Mouse (Mus musculus) hematopoietic stem cell, adult 5-6 weeks (primary cell): ENCODE measurements around the gene Epha6. TPM values are rescaled to one million over a fixed set of nuclear protein-coding genes. Genes with fewer than 3 reads are reported as not detected.
"Not testable (repeated sequence)": the region's sequence is repeated elsewhere in the genome, so short reads cannot be mapped to it uniquely, and the experiment has no call there.

Experiments
- ATAC-seq, 2 experiments: fragments of 125-278 bp in 1 of 2; replicated peaks in 1 of 2; 2 replicates each; pipeline ENCODE4 v1.8.0; 2016 to 2017; ENCODE audit warnings: inconsistent platforms in 2 of 2, mild to moderate bottlenecking in 2 of 2, moderate number of reproducible peaks in 2 of 2, low read depth in 1 of 2, moderate TSS enrichment in 1 of 2; ENCODE audit not compliant: low FRiP score in 2 of 2, poor library complexity in 2 of 2, severe bottlenecking in 2 of 2, insufficient read depth in 1 of 2, low TSS enrichment in 1 of 2
- total RNA-seq: library from RNA; stranded (forward); fragments of 172-1452, 232-1000 nt; gene quantifications from 2 replicates; pipeline ENCODE4 v1.2.3, GENCODE M21; 2017

Epha6 gene
- total RNA-seq, 1 experiment from 2014 or later: not detected

DNA sequence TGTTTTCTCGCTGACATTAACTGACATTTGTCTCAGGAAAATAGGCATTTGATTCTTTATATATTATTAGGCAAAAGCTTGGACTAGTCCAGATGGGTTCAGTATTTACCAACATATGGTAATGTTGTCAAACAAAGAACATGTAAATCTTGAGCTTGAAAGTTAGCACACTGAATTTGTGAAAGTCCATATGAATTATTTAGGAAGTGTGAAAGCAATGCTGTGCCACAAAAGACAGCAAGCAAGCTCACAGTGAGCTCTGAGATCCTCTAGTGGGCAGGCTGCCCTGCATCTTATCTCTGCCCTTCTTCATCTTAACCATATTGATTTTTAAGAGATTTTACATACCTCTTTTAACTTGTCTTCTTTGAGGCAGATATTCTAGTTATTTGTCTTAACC lies 510.0 kb downstream of the Epha6 start:
- ATAC-seq: no peak

DNA sequence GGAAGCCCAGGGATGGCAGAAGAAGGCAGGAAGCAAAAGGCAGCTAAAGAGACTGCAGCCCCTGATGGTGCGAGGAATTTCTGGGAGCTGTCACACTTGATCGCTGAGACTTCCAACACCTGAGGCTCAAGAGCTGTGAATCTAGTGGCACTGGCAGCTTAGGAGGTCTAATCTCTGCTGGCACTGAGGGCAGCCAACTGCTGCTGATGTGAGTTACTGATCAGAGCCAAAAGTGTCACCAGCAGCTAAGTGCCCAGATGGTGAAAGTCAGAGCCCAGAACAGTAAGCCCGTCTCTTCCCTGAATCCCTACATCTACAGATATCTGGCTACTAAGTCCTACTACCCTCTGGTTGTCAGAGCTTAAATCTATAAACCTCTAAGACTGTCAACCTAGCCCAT lies 518.4 kb downstream of the Epha6 start:
- no peak for ATAC-seq

DNA sequence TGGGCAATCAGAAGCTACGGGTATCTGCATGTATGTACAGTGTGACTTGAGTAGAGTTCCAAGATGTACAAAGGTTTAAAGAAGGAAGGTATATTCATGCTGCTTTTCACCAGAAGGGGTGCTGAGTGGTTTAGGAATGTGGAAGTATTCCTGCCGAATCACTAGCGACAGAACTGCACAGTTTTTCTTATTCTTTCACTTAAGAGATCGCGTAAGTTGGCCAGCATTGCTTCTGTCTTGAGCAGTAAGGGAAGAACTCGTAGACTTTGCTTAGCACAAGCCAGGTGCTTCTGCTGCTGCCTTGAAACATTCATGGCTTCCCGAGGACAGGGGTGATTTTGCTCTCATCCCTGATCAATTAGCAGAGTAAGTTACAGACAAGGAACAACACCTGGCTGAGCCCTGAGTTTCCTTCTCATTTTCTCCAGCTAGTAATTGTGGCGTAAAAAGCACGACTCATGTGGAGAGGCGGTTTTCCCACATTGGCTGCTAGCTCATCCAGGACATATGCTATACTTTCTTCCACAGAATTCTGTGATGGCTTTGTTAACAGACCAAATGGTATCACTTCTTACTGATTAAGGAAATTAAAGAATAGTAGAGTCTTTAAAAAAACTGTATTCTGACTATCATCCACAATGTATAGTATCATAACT lies 534.7 kb downstream of the Epha6 start:
- ATAC-seq: no peak

DNA sequence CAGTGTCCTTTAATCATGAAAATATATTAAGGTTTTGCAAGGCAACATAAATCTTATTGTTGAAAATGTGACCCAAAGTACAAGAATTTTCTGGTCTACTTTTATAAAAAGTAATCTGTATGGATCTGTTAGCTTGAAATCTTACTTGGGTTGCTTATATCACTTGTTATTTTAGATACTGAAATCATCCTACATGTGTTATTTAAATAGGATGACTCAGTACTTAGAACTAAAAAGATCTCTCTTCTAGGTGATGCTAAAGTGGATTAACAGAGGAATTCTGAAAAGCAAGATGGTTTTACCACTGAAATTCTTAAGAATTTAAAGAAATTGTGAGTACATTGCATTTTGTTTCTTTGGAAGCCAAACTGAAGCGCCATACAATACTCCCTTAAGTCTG lies 561.5 kb downstream of the Epha6 start:
- no peak for ATAC-seq

DNA sequence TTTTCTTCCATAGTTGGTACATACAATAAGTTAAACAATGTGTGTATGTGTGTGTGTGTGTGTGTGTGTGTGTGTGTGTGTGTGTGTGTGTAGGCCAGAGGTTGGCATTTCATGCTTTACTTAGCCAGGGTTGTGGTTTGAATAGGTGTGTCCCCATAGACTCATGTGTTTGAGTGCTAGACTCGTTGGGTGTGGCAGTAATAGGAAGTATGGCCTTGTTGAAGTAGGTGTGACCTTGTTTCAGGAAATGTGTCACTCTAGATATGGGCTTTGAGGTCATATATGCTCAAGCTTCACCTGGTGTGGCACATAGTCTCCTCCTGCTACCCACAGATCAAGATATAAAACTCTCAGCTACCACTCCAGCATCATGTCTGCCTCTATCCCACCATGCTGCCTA lies 577.0 kb downstream of the Epha6 start:
- no peak for ATAC-seq

DNA sequence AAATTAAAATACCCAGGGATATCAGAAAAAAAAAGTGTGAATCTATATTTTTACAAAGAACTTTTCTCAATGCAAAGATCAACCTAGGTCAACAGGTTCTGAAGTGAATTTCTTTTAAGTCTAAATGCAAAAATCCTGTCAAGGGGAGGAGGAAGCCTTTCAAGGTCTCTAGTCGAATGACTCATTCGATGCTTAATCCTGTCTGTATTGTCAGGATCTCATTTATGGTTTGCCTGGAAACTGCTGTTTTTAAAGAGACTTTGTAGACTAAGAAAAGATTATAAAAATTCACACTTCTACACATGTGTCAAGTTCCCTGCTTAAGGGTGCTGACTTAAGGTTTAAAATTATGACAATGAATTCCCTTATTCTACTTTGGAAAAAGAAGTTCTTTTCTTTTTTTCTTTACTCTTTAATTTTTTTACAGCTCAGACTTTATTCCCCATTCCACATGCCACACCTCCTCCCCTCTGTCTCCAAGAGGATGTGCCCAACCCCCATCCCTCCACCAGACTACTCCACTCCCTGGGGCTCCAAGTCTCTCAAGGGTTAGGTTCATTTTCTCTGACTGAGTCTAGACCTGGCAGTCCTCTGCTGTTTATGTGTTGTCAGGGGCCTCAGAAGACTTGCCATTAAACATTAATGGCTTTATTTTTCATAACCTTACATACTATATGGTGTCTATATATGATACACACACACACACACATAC lies 598.3 kb downstream of the Epha6 start:
- no peak for ATAC-seq

DNA sequence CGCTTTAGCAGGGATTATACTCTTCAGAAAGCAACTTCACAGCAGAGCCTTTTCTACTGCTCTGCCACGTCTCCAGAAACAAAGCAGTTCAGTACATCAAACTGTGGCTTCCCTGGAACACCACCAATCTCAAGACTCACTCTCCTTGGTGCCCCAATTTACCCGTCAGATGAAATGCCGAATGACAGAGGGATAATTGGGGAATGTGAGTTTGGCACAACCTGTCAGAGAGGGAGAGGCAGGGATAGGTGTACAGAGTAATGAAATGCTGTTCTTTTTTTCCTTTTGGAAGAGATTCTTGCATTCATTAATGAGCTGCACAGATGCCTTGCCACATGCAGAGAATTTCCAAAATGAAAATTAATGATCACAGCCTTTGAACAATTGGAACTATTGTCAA lies 635.5 kb downstream of the Epha6 start:
- ATAC-seq: no peak

DNA sequence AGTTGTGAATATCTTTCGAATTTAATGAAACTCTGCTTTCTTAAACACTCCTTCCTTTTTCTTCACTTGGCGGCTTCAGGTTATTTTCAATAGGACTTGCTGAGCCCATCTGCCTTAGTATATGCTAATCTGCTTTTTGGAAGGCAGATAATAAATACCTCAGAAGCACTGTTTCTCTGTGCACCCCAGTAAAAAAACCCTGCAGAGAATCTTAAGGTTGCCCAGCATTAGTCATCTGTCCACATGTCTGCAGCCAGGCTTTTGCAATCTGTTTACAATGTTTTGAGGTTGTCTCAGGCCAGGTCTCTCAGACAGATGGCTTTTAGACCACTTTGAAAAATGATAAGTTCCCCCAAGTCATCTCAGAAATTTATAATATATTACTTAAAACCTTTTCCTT lies 649.6 kb downstream of the Epha6 start:
- no peak for ATAC-seq

DNA sequence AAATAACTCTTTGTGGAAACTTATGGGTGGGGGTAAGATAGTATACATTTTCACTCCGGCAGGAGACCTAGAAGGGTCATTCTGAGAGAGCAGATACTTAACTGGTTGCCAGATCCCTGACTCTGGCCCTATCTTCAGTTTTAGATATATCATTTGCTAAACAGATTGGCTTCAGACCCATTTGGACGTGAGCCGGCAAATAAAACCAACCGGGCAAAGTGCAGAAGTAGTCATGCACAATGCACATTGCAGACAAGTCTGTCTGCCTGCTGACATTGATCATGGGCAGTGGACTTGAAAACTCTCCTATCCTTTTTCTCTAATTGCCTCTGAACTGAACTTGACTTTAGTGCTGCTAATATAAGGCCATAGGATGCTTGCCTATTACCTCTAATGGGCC lies 681.6 kb downstream of the Epha6 start:
- no peak for ATAC-seq

DNA sequence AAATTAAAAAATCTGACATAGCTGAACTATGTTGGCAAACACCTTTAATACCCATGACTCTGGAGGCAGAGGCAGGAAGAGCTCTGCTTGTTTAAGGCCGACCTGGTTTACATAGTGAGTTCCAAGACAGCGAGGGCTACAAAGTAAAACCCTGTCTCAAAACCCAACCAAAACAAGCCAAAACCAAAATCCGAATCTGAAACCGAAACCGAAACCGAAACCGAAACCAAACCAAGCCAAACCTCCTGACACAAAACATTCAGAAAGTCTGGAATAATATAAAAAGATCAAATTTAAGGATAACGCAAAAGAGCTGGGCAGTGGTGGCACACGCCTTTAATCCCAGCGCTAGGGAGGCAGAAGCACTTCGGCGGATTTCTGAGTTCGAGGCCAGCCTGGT lies 725.3 kb downstream of the Epha6 start:
- ATAC-seq: no peak

DNA sequence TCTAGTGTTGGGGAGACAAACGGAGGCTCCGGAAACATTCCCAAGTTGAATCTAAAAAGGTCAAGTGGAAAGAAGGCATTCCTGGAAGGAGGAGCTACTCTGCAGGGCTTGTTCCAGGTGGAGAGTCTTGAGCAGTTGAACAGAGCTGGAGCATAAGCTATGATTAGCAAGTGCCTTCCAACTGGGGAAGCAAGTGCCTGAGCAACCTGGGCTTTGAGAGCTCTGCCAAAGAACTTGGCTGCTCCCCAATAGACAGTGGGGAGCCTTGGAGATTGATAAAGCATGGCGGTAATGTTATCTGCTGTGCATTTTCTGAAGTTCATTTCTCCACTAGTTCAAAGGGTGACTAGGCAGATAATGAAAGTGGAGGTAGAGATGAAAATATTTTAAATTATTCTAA lies 733.5 kb downstream of the Epha6 start:
- no peak for ATAC-seq

DNA sequence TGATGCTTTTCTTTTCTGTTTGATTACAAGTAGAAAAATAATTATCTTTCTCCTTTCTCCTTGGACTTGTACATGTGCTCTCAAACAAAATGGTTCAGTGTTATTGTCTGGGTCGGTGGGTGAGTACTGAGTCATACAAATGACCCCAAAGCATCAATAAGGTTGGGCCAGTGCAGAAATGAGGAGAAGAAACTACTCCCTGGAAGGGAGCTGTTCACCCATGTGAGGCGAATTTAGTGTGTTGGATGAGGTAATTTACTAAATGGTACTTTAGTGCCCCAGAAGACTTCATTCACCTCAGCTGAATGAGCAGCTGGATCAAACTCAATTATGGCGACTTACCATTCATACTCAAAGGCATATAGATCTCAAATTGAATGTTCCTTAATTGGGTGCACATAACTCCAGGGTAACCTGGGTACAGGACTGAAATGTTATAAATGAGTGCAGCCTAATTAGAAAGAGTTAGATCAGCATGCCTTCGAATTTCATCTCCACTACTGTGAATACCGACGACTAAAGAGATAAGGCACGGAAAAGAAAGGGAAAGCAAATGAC lies 751.1 kb downstream of the Epha6 start:
- ATAC-seq: no peak

DNA sequence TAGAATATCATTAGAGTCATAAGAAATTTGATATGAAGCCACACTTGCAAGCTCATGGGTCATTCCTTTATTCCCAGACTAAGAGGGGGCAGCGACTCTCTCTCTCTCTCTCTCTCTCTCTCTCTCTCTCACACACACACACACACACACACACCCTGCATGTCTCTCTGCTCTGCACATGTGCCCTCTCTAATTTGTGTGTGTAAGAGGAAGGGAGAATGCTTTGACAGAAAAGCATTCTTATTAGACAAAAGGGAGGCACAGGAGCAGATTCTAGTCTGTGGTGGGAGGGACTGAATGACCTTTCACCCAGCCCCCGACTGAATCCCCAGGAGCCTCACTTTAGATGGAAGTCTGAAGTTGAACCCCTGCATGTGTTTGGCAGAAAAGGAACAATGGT lies 752.6 kb downstream of the Epha6 start:
- ATAC-seq: no peak

DNA sequence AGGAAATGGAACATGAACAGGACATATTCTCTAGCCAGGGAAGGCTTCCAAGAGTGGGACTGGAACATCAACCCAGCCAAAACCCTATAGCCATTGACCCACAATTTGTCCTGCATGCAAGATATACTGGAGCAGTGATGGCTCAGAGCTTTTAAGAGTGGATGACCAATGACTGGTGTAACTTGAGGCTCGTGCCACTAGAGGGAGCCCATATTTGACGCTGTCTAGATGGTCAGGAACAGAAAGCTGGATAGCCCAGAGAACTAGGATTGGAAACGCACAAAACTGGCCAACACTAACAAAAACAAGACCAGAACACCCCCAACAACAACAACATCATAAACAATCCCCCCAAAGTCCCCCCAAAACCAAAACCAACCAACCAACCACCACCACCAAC lies 758.8 kb downstream of the Epha6 start:
- ATAC-seq: no peak

DNA sequence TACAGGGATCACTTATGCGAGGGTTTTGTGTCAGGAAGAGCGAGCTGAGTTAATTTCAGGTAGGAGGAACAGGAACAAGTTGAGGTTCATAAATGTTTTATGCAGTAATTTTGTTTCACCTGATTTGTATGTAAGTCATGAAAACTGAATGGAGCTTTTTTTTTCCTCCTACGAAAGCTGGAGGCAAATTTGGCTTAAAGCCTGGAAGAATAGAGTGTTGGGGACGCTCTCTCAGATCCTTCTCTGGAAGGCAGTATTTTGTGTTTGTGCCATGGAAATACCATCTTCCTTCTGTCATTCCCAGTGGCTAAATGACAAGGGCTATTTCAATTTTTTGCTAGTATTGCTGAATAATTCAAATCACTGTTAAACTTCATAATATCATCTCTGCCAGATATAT lies 768.6 kb downstream of the Epha6 start:
- ATAC-seq: no peak

DNA sequence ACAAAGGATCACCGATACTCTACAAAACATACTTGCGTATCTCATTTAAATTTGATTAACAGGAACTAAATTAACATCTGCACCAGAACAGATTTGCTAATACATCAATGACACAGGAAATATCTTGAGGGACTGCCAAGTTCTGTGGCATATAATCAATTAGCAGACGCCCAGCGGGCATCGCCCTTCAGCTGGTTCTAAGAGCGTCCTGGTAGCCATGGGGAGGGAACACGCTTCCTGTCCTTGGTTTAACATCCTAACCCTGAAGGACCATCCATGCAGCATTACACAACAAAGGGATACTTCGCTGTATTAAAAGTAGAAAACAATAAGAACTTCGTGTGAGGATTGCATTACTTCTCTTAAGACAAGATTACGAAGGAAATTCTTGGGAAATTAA lies 769.0 kb downstream of the Epha6 start:
- ATAC-seq: no peak

DNA sequence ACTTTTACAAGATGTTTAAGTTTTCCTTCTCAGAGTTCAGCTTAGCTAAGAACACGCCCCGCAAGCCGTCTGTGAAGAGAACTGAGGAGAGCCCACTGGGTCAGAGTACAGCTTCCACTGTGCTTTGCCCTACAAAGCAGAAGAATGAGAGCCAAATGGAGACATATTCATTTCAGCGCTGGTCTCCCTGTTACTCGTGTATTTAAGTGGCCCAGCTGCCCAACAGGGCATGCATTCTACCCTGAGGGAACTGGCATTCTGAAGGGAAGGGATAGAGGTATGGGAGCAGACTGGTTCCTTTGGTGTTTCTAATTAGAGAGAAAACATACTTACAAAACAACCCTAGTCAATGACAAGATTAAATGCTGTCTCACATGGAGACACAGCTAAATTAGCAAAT lies 772.9 kb downstream of the Epha6 start:
- ATAC-seq: no peak

DNA sequence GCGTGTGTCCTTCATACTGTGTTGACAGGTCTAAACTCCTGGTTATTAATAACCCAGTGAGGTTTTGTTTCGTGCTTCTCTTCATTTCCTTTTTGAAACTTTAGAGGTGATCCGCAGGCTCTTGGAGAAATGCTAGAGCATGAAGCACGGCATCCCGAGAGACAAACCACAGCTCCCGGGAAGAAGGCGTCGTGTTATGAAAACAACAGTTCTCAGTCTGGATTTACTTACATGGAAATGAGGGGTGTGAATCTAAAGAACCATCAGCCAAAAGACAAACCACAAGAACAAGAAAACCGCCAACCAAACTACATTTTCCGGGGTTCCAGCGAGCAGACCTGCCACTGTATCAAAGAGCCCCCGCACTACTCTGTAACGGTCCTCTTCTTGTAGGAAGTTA lies 775.7 kb downstream of the Epha6 start:
- no peak for ATAC-seq

DNA sequence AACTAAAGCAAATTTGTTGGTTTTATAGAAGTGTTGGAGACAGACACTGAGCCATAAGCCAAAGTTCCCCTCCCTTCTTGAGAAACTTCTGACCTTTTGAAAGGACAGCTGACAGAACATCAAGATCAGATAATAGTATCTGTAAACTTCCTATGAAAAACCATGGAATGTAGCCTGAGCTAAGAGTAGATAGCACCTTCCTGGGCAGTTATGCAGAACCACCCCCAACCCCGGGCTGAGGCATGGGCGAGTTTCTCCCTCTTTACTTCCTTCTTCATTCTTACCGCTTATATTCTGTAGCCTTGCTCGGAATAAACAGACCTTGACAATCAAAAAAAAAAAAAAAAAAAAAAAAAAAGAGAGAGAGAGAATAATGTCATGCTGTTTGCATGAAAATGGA lies 805.5 kb downstream of the Epha6 start:
- ATAC-seq: not testable (repeated sequence)
